Mouse (Mus musculus) midbrain, embryonic 10.5 days (tissue): Measurements from ENCODE around the gene Rab8a. TPM values are rescaled to one million over a fixed set of nuclear protein-coding genes. Genes with fewer than 3 reads are reported as not detected.
A peak's percentile ranks its signal among the peaks of the same experiment; 100 is the strongest.

Experiments used
- DNase-seq: peaks from one replicate; pipeline ENCODE4 v3.0.0-alpha.2; 2017; ENCODE audit warnings: low spot score
- H3K27ac ChIP-seq: fragments of 300-500 bp; sonication (generic); replicated peaks from 2 replicates; pipeline ENCODE4 v1.5.1; 2016; ENCODE audit warnings: mild to moderate bottlenecking
- H3K27me3 ChIP-seq: fragments of 300-500 bp; sonication (generic); 2 replicates; pipeline ENCODE4 v1.6.1; 2016; ENCODE audit warnings: low read depth, mild to moderate bottlenecking; ENCODE audit not compliant: poor library complexity, severe bottlenecking
- H3K36me3 ChIP-seq: fragments of 300-500 bp; sonication (generic); 2 replicates; pipeline ENCODE4 v1.6.1; 2016; ENCODE audit warnings: mild to moderate bottlenecking, moderate library complexity
- H3K4me1 ChIP-seq: fragments of 300-500 bp; sonication (generic); 2 replicates; pipeline ENCODE4 v1.6.1; 2016
- H3K4me3 ChIP-seq: fragments of 300-500 bp; sonication (generic); 2 replicates; pipeline ENCODE4 v1.5.1; 2016; ENCODE audit warnings: mild to moderate bottlenecking, moderate library complexity
- H3K9me3 ChIP-seq: fragments of 300-500 bp; sonication (generic); replicated peaks from 2 replicates; pipeline ENCODE4 v1.6.1; 2016; ENCODE audit warnings: mild to moderate bottlenecking
- WGBS: fragments of 180-500 bp; shearing (Covaris S2); methylation state at CpG from one replicate; pipeline ENCODE4 v1.1.7; 2016; 5-methylcytosine and 5-hydroxymethylcytosine counted together
- polyA plus RNA-seq: library from polyadenylated mRNA; unstranded; fragments of >200 nt; fragmentation: Nextera tagmentation; extraction: Ambion mirVana; gene quantifications from 2 replicates; pipeline ENCODE4 v1.2.1, GENCODE M21; 2016

Gene Rab8a
- polyA plus RNA-seq, 1 experiment from 2014 or later, result 133 TPM

DNA sequence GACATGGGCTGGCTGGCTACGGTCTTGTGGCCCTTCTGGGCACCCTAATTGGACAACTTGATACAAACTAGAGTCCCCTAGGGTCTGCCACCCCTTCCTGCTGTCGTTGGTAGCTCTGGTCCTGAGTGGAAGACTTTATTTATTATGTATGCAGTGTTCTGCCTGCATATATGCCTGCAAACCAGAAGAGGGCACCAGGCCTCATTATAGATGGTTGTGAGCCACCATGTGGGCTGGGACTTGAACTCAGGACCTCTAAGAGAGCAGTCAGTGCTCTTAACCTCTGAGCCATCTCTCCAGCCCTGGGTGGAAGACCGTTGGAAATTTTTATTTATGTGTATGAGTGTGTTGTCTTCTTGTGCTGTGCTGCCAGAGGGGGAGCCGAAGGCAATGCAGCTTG, 59.8 kb downstream of the Rab8a start:
- peak overlapping the region; percentile 92 for H3K4me3 ChIP-seq
- peaks cover 38% of the 10 kb centered on the region for H3K36me3 ChIP-seq
- H3K27me3 ChIP-seq, result no peaks in the 10 kb centered on the region; the same call in 1 of the 2 replicates
- 90% methylated on average over 4 of the region's 4 CpGs for WGBS
- no peaks in the 10 kb centered on the region for H3K9me3 ChIP-seq
- no peak for DNase-seq
- peaks cover 16% of the 10 kb centered on the region for H3K4me1 ChIP-seq
- H3K27ac ChIP-seq, result no peak overlapping the region

DNA sequence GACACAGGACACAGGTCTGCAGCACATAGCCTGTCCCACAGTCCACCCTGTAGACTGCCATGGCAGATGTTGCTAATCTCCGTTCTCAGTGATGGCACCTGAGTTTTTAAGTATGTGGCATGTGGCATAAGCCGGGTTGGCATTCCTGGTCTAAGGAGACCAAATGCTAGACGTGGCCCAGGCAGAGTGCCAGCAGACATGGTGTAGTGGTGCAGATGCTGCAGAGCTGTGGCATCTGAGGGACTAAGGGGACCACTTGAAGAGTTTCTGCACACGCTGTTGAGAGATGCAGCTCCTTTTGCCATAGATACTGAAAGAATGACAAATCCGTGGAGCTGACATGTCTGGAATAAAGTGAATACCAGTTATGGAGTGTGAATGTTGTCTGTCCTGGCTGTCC, 61.7 kb downstream of the Rab8a start:
- no peak for DNase-seq
- WGBS, result 88% methylated on average over 5 of the region's 5 CpGs
- Histone ChIP-seq H3K4me3 (no peak overlapping the region), H3K36me3 (peaks cover 38% of the 10 kb centered on the region), H3K9me3 (no peaks in the 10 kb centered on the region), H3K27me3 (no peaks in the 10 kb centered on the region), H3K4me1 (peaks cover 16% of the 10 kb centered on the region), H3K27ac (no peak overlapping the region)

Other genes with a start within 250 kb of the Rab8a start
- 24.4 and 26.6 TPM in 2 replicates for gene Zfp961, start 210.2 kb upstream of the Rab8a start, polyA plus RNA-seq
- 0.32 and 0.36 TPM in 2 replicates for gene Cyp4f18, start 151.6 kb upstream of the Rab8a start, polyA plus RNA-seq
- not detected in 2 replicates for gene Olfr372, start 120.0 kb upstream of the Rab8a start, polyA plus RNA-seq
- 0.02 TPM in 1 of 2 replicates, not detected in the other for gene Olfr373, start 78.0 kb upstream of the Rab8a start, polyA plus RNA-seq
- gene Olfr374, start 54.2 kb upstream of the Rab8a start, polyA plus RNA-seq, result not detected in 2 replicates
- 560 and 595 TPM in 2 replicates for gene Tpm4, start 26.2 kb upstream of the Rab8a start, polyA plus RNA-seq
- 0.07 TPM in 1 of 2 replicates, not detected in the other for gene Hsh2d, start 28.4 kb downstream of the Rab8a start, polyA plus RNA-seq
- not detected in 2 replicates for gene Cib3, start 51.6 kb downstream of the Rab8a start, polyA plus RNA-seq
- gene Gm11034, start 52.4 kb downstream of the Rab8a start, polyA plus RNA-seq, result not detected in 2 replicates
- gene Fam32a, start 58.5 kb downstream of the Rab8a start, polyA plus RNA-seq, result 75.2 and 83.1 TPM in 2 replicates
- 201 and 235 TPM in 2 replicates for gene Ap1m1, start 78.8 kb downstream of the Rab8a start, polyA plus RNA-seq
- gene Gm10282, start 144.1 kb downstream of the Rab8a start, polyA plus RNA-seq, result 38.0 and 38.7 TPM in 2 replicates
- 4.0 and 4.1 TPM in 2 replicates for gene Klf2, start 157.8 kb downstream of the Rab8a start, polyA plus RNA-seq